Mouse (Mus musculus): Measurements from ENCODE around the gene Clasp1.

The Clasp1 gene

DNA sequence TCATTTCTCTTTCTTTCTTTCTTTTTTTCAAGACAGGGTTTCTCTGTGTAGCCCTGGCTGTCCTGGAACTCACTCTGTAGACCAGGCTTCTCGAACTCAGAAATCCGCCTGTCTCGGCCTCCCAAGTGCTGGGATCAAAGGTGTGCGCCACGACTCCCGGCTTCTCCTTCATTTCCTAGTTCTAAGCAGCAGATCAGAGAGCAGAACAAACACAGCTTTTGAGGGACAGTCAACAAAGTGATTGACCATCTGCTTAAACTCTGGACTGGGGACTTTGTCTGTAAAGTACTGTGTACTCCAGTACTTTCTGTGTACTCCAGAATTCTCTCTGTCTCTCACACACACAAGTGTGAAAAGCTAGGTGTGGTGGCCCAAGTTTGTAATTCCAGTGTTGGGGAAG, 14.1 kb downstream of the Clasp1 start:
- no peak for DNase-seq (ENCODE audit: low spot score)

DNA sequence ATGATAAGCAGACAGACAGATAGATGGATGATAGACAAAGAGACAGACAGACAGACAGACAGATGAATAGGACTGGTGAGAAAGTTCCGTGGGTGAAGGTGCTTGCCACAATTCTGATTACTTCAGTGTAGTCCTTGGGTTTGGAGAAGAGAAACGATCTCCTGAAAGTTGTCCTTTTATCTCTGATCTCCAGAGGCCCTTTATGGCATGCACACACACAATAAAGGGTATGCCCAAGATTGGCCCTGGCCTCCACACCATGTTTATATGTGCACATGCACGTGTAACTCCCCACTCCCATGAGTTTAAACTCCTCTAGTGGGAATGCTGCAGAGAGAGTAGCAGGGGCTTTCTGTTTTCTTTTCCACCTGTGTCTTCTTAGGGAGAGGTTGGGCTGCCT, 14.6 kb downstream of the Clasp1 start:
- no peak for DNase-seq (ENCODE audit: low spot score)

DNA sequence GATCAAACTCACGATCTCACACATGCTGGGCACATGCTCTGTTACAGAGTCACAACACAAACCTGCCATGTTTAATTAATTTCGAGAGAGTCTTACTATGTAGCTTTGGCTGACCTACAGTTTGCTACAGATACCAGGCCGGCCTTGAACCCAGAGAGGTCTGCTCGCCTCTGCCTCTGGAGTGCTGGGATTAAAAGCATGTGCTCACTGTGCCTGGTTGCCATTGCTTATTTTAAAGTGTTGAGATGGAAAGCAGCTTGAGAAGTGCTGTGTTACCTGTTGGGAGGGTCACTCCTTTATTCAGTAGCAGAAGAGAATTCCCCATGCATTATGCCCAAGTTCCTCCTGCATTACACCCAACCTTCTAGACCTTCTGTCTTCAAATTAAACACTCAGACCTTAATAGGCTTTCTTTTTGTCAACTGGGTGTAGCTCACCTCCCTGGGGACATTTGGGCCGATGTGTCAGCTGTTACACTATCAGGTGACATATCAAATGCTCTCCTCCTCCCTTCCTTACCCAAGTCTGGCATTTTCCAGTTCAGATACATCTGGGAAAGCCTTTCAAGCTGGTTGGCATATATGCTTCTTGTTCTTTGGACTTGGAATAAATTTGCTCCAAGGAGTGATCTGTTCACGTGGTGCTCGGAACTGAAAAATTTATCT, 18.9 kb downstream of the Clasp1 start:
- DNase-seq (ENCODE audit: low spot score) = no peak

DNA sequence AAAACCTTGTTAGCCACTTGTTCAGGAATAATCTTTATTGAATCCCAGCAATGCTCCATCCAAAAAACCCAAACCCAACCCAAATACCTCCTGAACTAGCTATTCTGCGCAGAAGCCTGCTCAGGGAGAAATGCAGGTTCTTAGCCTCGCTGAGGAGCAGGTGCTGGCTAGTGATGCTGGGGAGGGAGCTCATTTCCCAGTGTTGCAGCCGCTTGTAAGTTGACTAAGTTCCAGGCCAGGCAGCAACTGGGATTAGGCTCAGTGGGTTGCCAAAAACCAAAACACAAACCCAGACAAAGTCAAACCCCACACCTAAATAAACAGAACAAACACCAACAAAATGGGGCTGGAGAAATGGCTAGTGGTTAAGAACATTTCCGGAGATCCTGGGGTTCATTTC, 20.4 kb downstream of the Clasp1 start:
- DNase-seq (ENCODE audit: low spot score) = no peak

DNA sequence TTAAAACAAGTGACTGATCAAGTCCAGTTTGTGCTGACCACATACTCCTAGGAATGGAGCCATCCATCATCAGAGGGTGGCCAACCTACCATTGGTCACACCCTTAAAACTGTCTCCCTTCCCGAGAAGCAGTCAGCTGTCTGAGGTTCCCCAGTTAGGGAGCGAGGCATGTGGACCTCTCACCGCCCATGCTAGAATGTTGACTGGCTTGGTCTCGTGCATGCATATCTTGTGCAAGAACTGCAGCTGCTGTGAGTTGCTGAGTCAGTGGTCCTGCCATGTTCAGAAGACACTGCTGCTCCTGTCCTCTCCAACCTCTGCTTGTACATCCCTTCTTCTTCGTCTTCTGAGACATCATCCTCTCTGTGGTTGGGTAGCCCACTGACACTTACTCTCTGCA, 22.0 kb downstream of the Clasp1 start:
- DNase-seq (ENCODE audit: low spot score) = no peak

DNA sequence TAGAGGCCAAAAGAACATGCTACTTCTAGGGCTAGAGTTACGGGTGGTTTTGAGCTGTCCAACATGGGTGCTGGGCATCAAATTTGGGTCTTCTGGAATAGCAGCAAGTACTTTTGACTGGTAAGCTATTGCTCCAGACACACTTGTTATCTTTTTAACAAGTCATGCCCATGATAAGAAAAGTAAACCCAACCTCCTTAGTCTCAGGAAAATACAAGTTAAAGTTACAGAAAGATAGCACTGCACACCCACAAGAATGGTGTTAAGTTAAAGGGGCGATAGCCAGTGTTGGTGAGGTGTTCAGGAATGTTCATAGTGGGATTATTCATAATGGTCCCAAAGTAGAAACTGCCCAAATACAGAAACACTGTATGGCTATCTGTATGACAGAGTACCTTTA, 24.3 kb downstream of the Clasp1 start:
- DNase-seq (ENCODE audit: low spot score) = no peak

DNA sequence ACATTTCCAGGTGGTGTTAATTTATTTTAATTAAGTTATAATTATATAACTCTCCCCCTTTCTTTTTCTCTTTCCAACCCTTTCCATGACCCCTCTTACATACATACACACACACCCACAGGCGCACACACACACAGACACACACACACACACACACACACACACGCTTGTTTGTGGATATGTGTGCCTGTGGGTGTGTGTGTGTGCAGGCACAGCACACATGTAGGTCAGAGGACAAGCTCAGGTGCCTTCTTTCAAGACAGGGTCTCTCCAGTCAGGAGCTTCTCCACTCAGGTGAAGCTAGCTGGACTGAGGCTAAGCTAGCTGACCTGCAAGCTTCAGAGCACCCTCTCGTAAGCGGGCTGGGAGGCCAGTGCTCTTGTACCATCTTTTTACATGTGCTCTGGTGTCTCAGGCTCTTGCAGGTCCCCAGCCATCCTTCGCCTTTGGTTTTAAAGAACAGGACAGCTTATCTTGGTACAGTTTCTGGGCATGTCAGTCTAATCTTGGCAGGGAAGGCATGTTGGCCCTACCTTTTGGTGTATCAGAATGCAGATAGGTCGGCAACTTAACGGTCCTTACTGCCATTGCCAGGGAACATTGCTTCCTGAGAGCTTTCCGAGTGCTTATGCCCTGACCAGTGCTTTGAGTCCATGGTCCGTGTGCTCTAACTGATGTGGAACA, 28.3 kb downstream of the Clasp1 start:
- DNase-seq (ENCODE audit: low spot score) = no peak

DNA sequence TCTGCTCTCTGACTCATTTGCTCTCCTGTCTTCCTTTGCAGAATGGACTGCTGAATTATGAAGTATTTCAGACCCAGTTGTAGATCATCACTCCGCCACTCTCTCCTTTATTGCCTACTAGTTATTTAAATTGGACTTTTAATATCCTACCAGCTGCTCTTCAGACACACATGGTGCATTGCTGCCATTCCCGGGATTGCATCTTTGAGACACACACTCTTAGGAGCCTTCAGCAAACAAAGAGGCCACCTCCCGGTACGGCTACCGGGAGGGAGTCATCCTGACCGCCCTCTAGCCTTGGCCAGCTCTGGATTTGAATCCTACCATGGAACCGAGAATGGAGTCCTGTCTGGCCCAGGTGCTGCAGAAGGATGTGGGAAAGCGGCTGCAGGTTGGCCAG, 30.5 kb downstream of the Clasp1 start:
- DNase-seq (ENCODE audit: low spot score) = no peak

DNA sequence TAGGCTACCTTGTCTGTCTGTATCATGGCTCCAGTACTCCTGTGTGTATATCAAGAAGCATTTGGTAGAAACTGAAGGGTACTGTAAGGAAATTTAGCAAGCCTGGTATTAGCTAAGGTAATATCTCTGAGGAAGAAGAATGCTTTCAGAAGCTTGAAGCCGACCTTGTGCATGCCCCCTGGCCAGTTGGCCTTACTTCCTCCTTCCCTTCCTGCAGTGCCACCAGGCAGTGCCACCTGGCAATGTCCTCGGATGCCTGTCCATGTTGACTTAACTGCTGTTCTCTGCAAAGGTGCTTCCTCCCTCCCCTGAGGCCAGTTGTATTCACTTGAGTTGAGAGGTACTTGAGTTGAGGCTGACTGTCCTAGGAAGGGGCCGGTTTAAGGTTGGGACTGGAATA, 32.3 kb downstream of the Clasp1 start:
- no peak for DNase-seq (ENCODE audit: low spot score)

DNA sequence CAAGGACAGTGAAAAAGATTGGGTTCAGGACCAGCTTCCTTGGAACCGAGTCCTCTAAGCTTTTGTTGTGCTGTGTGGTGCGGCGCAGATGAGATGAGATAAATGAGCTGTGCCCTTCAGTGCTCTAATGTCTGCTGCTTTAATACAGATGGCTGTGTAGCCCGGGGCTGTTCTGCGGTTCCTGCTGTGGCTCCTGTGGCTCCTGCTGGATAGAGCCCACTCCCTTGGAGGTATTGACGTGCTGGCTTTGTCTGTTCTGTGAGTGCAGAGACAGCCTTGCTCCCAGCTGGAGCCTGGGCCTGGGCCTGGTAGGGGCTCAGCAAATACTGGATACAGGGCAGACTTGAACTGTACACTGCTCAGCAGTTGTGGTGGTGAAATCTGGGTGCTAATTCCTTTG, 34.0 kb downstream of the Clasp1 start:
- DNase-seq (ENCODE audit: low spot score) = no peak

DNA sequence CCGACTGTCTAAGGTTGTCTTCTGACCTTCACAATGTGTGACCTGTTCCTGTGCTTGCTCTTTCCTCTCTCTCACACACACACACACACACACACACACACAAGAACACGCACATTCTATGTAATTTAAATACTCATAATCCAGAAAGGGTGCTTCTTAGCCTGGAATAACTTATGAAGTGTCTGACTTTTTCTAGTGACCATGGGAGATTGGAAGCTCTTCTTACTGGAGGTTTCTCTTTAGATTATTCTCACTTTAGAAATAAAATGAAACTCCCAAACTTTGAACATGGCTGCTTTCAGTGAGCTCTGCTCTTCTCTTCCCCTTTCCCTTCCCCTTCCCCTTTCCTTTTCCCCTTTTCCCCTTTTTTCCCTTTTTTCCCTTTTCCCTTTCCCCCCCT, 37.1 kb downstream of the Clasp1 start:
- DNase-seq (ENCODE audit: low spot score) = no peak

DNA sequence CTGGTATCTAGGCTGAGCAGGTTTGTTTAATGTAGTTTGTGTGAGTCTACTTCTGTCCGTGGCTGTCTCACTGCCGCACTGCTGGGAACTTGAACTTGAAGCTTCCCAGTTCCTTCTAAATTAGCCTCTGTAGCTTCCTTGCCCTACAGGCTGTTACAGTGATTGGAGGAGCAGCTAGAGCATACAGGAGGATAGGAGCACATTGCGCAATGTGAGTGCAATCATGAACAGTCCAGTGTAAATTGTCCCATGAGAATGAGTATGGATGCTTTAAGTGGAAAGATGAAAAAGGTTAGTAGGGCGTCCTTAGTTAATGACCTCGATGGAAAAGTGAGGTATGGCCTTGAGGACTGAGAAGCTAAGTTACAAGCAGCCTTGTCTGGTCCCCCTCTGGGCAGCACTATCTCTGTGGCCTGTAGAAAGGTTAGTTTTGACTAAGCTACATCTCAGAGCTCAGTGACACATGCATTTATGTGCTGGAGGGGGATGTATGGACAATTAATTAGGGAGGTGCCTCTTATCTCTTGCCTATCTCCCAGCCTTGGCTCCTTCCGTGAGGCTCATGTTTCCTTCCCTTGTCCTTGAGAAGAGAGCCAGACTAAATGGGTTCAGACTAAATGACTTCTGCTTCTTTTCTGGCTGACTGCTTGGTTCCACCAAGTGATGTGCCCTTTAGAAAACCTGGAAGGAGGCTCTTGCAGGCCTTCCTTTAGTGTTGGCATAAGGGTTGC, 39.7 kb downstream of the Clasp1 start:
- DNase-seq (ENCODE audit: low spot score) = no peak

DNA sequence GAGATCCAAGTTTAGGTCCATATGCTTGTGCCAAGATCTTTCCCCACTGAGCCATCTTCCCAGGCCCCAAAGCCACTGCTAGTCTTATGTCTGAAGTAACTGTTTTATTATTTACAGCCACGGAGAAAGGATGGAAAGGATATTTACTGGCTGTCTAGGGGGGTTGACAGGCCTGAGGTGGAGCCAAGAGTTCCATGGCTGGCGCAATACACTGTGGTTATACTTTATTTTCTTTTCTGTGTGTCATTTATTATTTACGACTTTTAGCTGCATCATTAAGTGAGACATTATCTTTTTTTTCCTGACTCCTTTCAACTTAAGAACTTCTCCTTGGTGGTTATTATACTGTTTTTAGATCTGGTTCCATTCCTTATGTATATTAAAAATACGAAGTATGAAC, 42.7 kb downstream of the Clasp1 start:
- no peak for DNase-seq (ENCODE audit: low spot score)

DNA sequence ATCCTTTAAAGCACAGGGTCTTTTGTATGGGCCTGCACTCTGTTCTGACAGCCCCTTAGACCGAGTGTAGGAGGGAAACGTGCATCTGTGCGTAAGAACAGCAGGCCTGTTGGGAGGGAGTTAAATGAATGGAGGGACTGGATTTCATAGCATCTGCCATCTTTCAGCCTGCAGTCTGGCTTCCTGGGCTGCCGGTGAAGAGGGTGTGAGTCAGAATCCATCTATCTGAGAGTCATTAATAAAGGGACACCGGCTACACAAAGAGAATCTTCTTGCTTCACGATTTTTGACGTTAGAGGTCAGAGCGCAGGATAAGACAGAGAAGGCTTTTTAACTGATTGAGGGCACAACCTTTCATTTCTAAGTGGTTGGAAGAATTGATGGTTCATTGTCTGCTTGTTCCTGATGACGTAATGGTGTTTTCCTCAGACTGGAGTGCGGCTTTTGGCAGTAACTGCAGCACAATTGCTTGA, 46.2 kb downstream of the Clasp1 start:
- DNase-seq (ENCODE audit: low spot score) = no peak

DNA sequence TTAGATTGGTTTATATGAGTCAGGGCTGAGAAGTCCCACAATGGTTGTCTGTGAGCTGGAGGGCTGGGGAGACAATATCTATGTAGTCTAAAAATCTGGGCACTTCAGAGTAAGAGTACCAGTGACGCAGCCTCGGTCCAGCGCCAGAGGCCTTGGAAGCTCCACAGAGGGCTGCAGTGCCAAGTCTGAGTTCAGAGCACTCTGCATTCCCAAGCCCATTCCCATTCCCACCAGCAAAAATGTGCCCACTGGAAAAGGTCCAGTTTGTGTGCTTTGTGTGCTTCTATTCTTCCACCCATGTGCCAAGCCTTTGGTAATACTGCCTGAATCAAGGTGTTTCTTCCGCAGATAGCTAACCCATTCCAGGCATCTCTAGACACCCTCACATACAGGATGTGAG, 49.0 kb downstream of the Clasp1 start:
- DNase-seq (ENCODE audit: low spot score) = no peak

DNA sequence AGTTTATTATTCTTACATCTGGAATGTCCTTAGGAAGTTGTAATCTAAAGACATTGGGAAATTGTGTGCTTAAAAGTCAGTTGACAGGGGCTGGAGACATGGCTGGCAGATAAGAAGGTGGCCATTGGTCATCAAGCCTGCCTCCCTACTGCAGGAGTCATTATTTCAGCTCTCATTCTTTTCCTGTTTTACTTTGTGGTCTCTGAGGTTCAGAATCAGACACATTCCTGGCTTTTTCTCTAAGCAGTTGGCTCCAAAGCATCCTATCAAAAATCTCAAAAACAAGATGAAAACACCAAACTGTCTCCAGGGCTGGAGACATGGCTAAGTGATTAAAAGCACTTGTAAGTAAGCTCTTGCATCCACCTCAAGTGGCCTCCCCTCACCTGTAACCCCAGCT, 49.5 kb downstream of the Clasp1 start:
- DNase-seq (ENCODE audit: low spot score) = no peak

DNA sequence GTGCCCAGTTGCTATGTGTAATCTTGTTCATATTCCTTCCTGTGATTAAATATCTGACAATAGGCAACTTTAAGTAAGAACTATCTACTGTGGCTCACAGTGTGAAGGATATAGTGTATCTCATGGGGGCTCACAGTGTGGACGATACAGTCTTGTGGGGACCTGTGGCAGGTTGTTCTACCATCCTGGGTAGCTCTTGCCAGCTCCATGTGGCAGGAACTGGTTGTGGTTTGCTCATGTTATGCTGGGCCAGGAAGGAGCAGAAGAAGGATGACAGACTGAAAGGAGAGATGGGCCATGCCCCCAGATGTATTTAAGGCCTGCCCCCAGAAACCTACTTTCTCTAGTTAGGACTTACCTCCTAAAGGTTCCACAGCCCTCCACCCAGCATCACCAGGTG, 51.7 kb downstream of the Clasp1 start:
- DNase-seq (ENCODE audit: low spot score) = no peak

DNA sequence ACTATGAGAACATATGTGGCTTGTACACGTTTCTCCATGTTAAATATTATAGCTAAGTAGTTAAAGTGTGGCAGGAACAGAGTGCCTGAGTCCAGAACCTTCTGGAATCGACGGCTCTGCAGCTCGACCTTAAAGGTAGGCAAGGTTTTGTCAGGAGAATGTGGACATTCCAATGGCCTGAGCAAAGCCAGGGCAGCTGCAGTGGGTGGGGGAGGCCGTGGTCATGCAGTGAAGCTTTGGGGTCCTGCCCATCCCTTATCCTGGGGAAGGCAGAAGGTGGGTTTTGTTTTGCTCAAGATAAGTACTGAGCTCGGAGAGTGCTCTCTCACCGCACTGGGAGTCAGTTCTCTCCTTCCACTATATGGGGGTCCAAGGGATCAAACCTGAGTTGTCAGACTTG, 55.6 kb downstream of the Clasp1 start:
- DNase-seq (ENCODE audit: low spot score) = no peak

DNA sequence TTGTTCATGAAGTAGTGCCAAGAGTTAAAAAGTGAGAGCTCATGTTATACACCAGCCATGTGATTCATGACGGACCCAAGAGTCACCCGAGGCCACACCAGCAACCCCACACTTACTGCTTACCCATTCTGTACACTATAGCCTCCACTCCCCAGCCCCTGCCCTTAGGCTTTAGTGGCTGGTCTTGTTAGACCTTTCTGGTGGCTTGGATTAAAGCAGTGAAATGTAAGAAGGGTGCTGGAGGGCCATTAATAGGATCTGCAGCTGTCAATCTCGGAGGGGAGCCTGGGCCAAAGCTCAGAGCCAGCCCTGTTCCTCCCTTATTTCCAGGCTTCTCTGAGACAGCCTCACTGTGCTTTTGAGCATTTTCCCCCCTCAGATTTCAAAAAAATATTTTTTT, 56.1 kb downstream of the Clasp1 start:
- no peak for DNase-seq (ENCODE audit: low spot score)

DNA sequence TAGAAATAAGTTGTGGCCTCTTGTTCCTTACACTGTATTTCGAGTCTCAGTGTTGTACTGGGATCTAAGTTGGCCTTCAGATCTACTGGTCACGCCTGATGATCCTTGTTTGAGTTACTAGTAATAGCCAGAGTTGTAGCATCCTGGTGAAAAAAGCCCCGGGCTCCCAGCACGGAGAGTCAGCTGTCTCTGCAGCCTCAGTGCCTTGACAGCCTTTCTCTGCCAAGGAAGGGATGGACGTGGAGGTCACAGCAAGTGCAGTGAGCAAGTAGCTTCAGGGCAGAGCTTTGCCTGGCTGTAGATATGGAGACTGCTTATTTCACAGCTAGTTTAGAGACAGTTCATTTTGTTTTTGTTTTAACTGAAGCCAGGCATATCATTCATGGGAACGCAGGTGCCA, 56.6 kb downstream of the Clasp1 start:
- DNase-seq (ENCODE audit: low spot score) = no peak

DNA sequence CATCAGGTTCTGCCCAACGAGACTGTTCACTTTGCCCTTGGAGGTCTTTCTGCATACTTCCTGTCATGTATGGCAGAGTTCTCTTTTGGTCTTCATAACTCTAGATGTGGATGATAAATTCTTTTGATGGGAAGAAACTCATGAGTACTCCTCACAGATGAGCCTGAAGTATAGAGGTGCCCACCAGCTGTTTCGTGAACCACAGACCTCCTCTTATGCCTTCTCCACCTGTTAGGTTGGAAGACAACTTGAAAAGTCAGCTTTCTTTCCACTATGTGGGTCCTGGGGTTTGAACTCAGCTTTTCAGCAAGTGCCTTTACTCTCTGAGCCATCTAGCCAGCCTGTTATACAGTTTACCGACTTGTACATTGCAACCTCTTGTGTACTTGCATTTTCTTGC, 57.1 kb downstream of the Clasp1 start:
- no peak for DNase-seq (ENCODE audit: low spot score)

DNA sequence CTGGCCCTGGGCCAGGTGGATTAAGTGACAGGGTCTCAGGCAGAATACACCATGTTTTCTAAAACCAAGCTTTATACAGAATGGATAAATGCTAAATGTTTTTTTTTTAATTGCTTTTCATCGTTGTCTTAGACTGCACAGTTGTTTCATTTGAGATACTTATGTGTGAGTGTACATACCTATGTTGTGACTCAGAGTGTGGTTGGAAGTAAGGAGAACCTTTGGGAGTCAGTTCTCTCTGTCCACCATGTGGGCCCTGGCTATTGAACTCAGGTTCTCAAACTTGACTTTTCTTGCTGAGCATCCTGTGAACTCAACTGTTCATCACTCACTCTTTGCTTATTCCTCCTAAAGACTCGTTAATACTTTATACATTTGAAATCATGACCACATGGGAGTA, 58.3 kb downstream of the Clasp1 start:
- no peak for DNase-seq (ENCODE audit: low spot score)

DNA sequence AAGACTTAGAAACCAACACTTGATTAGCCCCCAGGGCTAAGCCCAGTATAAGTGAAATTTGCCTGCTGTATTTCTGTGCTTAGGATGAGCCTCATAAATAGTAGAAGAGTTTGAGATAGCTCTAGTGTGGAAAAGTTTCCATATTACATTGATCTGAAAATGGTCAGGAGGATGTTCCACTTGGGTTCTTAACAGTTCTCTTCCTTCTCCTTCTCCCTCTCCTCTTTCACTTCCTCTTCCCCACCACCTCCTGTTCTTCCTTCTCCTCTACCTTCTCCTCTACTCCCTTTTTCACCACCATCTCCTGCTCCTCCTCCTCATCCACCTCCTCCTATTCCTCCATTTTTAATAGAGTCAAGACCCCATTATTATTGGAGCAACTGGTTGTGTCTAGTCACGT, 59.4 kb downstream of the Clasp1 start:
- no peak for DNase-seq (ENCODE audit: low spot score)

Data from urinary bladder, postnatal 10 days (tissue).